33 mouse cellular contexts compared by ENCODE assay signal in the genomic region with DNA sequence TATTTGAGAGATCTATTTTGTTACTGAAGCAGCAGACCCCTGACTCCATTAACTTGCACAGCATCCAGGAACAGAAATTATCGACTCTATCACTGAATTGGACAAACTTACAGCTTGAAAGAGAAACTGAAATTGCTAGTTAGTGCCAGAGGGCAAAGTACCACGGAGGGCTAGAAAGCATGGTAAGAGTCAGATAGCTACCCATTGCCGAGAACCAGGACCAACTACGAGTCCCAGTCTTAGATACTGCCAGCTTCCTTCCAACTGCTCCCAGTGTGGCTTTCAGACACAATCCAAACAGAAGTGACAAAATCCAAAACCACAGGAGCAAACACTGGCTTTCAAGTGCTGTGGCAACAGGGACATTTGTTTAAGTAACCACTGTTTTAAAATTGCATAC.
DNase-seq lines count a peak whose midpoint lies in the region; ATAC-seq and TF ChIP-seq lines count a peak whose summit lies in the region.
"Had no signal": no experiment of that assay in that cellular context is flagged by ENCODE, and none has a peak within 500 bp of the region (broad histone marks: within the 10 kb centered on the region; RNA-seq: fewer than 3 reads in every experiment).

No protein-coding gene starts in this region.

- H3K4me3 ChIP-seq in lung, embryonic 14.5 days (ENCODE audit: low read depth, low read length) = no peak overlapping the region
- no peak overlapping the region for H3K4me3 ChIP-seq in lung, adult 2 months (replicated peaks; ENCODE audit: extremely low read depth, low read depth, low read length)
- no peak overlapping the region for H3K4me3 ChIP-seq in intestine, postnatal 0 days (ENCODE audit: low read depth, low read length)
- no peak overlapping the region for H3K4me3 ChIP-seq in stomach, postnatal 0 days (ENCODE audit: low read depth, low read length)
- H3K4me3 ChIP-seq in midbrain, embryonic 16.5 days (ENCODE audit: low read depth, low read length) = no peak overlapping the region
- H3K4me3 ChIP-seq: embryonic facial prominence, embryonic 10.5 days; embryonic facial prominence, embryonic 15.5 days; forebrain, embryonic 12.5 days; heart, embryonic 10.5 days; heart, embryonic 15.5 days; hindbrain, embryonic 12.5 days; kidney, embryonic 15.5 days; layer of hippocampus, adult 2 months; limb, embryonic 10.5 days; limb, embryonic 15.5 days; megakaryocyte, embryonic 14.5 days; midbrain, embryonic 12.5 days; neural tube, embryonic 13.5 days had no signal

- no peak overlapping the region for H3K4me2 ChIP-seq in lung, embryonic 14.5 days
- peak overlapping the region; percentile 38 for H3K4me2 ChIP-seq in intestine, postnatal 0 days (replicated peaks; ENCODE audit: low read depth)
- peak overlapping the region; percentile 41 for H3K4me2 ChIP-seq in stomach, postnatal 0 days (replicated peaks; ENCODE audit: low read depth)
- no peak overlapping the region for H3K4me2 ChIP-seq in midbrain, embryonic 16.5 days (ENCODE audit: low read length)
- H3K4me2 ChIP-seq: embryonic facial prominence, embryonic 15.5 days; forebrain, embryonic 12.5 days; heart, embryonic 15.5 days; hindbrain, embryonic 12.5 days; kidney, embryonic 15.5 days; limb, embryonic 15.5 days; midbrain, embryonic 12.5 days; neural tube, embryonic 13.5 days had no signal

- no peaks in the 10 kb centered on the region; the same call in 1 of the 2 replicates for H3K36me3 ChIP-seq in lung, embryonic 14.5 days (ENCODE audit: insufficient read depth)
- H3K36me3 ChIP-seq in intestine, postnatal 0 days (ENCODE audit: control insufficient read depth, insufficient read depth) = no peaks in the 10 kb centered on the region
- H3K36me3 ChIP-seq in stomach, postnatal 0 days (ENCODE audit: control insufficient read depth, insufficient read depth, low read length) = no peaks in the 10 kb centered on the region
- no peaks in the 10 kb centered on the region for H3K36me3 ChIP-seq in midbrain, embryonic 16.5 days (ENCODE audit: control insufficient read depth, insufficient read depth, low read length)
- H3K36me3 ChIP-seq: embryonic facial prominence, embryonic 15.5 days; limb, embryonic 15.5 days; midbrain, embryonic 12.5 days; neural tube, embryonic 13.5 days had no signal

- intact Hi-C loops in heart, postnatal 14 days (cut with DNase I) = no loop called here

- no peak for TF ChIP-seq POLR2A in lung, adult 2 months (IDR thresholded peaks at IDR 0.05; ENCODE audit: borderline replicate concordance, extremely low read depth, low read depth, low read length)

- no peak for TF ChIP-seq CTCF in lung, embryonic 14.5 days (IDR thresholded peaks at IDR 0.05; ENCODE audit: low read depth)
- TF ChIP-seq CTCF in lung, adult 2 months (IDR thresholded peaks at IDR 0.05; ENCODE audit: insufficient read depth, low read length) = no peak
- TF ChIP-seq CTCF in intestine, postnatal 0 days (IDR thresholded peaks at IDR 0.05; ENCODE audit: low read depth) = no peak
- no peak for TF ChIP-seq CTCF in stomach, postnatal 0 days (IDR thresholded peaks at IDR 0.05; ENCODE audit: low read depth)

- H3K9me3 ChIP-seq in lung, embryonic 14.5 days (ENCODE audit: low read depth, low read length) = no peaks in the 10 kb centered on the region
- no peaks in the 10 kb centered on the region for H3K9me3 ChIP-seq in intestine, postnatal 0 days (ENCODE audit: control insufficient read depth)
- H3K9me3 ChIP-seq in stomach, postnatal 0 days (ENCODE audit: control insufficient read depth, low read length) = no peaks in the 10 kb centered on the region
- no peaks in the 10 kb centered on the region for H3K9me3 ChIP-seq in midbrain, embryonic 16.5 days (replicated peaks; ENCODE audit: control insufficient read depth, low read length, poor library complexity, severe bottlenecking)
- H3K9me3 ChIP-seq: embryonic facial prominence, embryonic 10.5 days; embryonic facial prominence, embryonic 15.5 days; forebrain, embryonic 12.5 days; heart, embryonic 10.5 days; heart, embryonic 15.5 days; hindbrain, embryonic 12.5 days; kidney, embryonic 15.5 days; limb, embryonic 10.5 days; limb, embryonic 15.5 days; midbrain, embryonic 12.5 days; neural tube, embryonic 13.5 days had no signal

- peak; percentile 45; the same call in 1 of the 2 replicates for ATAC-seq in lung, embryonic 14.5 days (ENCODE audit: insufficient read depth)
- ATAC-seq in intestine, postnatal 0 days = peak; percentile 75; the same call in 1 of the 2 replicates
- ATAC-seq in stomach, postnatal 0 days (ENCODE audit: low FRiP score, low TSS enrichment) = peak; percentile 73
- no peak for ATAC-seq in midbrain, embryonic 16.5 days
- ATAC-seq: activated CD4-positive, CD25-positive, alpha-beta regulatory T cell, adult 4 months; hindbrain, postnatal 0 days had no signal

- DNase-seq in heart, adult 11 months = peak; percentile 43
- no peak for DNase-seq in heart, postnatal 14 days
- no peak for DNase-seq in lung, embryonic 14.5 days
- DNase-seq in lung, adult 2 months = no peak
- no peak for DNase-seq in stomach, postnatal 0 days (ENCODE audit: low spot score)
- DNase-seq: cerebellum, adult 2 months; cerebellum, postnatal 14 days; forebrain, postnatal 0 days; heart, postnatal 36 days; kidney, adult 18-20 months; kidney, postnatal 25 days; layer of hippocampus, postnatal 36 days; lung, postnatal 14 days; right cerebral cortex, postnatal 4 days; thymus, postnatal 14 days had no signal

- no peaks in the 10 kb centered on the region for H3K4me1 ChIP-seq in lung, embryonic 14.5 days (ENCODE audit: insufficient read depth)
- H3K4me1 ChIP-seq in lung, adult 2 months (ENCODE audit: control insufficient read depth, insufficient read depth, low read length) = peaks cover 3% of the 10 kb centered on the region; the same call in 1 of the 2 replicates
- H3K4me1 ChIP-seq in intestine, postnatal 0 days (replicated peaks; ENCODE audit: control insufficient read depth, insufficient read depth, low read length) = no peaks in the 10 kb centered on the region
- H3K4me1 ChIP-seq in stomach, postnatal 0 days (replicated peaks; ENCODE audit: control insufficient read depth, insufficient read depth) = no peaks in the 10 kb centered on the region
- 0 out of 2 replicates have a peak, but pooled peaks cover 2% of the 10 kb centered on the region for H3K4me1 ChIP-seq in midbrain, embryonic 16.5 days (ENCODE audit: control insufficient read depth, insufficient read depth, low read length)
- H3K4me1 ChIP-seq: limb, embryonic 15.5 days; megakaryocyte, embryonic 14.5 days had no signal

- 72% methylated on average over 4 of the region's 4 CpGs for WGBS in lung, embryonic 14.5 days
- WGBS in lung, adult 2 months = 45% methylated on average over 4 of the region's 4 CpGs
- 49% methylated on average over 4 of the region's 4 CpGs for WGBS in intestine, postnatal 0 days
- WGBS in stomach, postnatal 0 days = 52% methylated on average over 4 of the region's 4 CpGs
- WGBS in midbrain, embryonic 16.5 days = 80% methylated on average over 4 of the region's 4 CpGs

- no peak for TF ChIP-seq EP300 in stomach, postnatal 0 days (optimal IDR thresholded peaks at IDR 0.05)

- no peaks in the 10 kb centered on the region for H3K27me3 ChIP-seq in lung, embryonic 14.5 days (ENCODE audit: insufficient read depth, low read length)
- no peaks in the 10 kb centered on the region for H3K27me3 ChIP-seq in intestine, postnatal 0 days (replicated peaks; ENCODE audit: control insufficient read depth, insufficient read depth, low read length)
- no peaks in the 10 kb centered on the region for H3K27me3 ChIP-seq in stomach, postnatal 0 days (ENCODE audit: control insufficient read depth, insufficient read depth, low read length)
- H3K27me3 ChIP-seq in midbrain, embryonic 16.5 days (ENCODE audit: control insufficient read depth, insufficient read depth, low read depth, low read length) = no peaks in the 10 kb centered on the region
- H3K27me3 ChIP-seq: CH12.LX; embryonic facial prominence, embryonic 15.5 days; forebrain, embryonic 12.5 days; heart, embryonic 15.5 days; hindbrain, embryonic 12.5 days; kidney, embryonic 15.5 days; limb, embryonic 15.5 days; megakaryocyte, embryonic 14.5 days; midbrain, embryonic 12.5 days; neural tube, embryonic 13.5 days had no signal

- H3K27ac ChIP-seq in lung, embryonic 14.5 days (ENCODE audit: low read depth) = no peak overlapping the region
- H3K27ac ChIP-seq in intestine, postnatal 0 days (ENCODE audit: low read depth, low read length) = no peak overlapping the region
- peak overlapping the region; percentile 69 for H3K27ac ChIP-seq in stomach, postnatal 0 days (replicated peaks)
- H3K27ac ChIP-seq in midbrain, embryonic 16.5 days (ENCODE audit: low read length) = no peak overlapping the region
- H3K27ac ChIP-seq: embryonic facial prominence, embryonic 10.5 days; embryonic facial prominence, embryonic 15.5 days; forebrain, embryonic 12.5 days; heart, embryonic 10.5 days; heart, embryonic 15.5 days; hindbrain, embryonic 12.5 days; hindbrain, postnatal 0 days; kidney, embryonic 15.5 days; layer of hippocampus, adult 2 months; limb, embryonic 10.5 days; limb, embryonic 15.5 days; midbrain, embryonic 12.5 days; neural tube, embryonic 13.5 days had no signal

- H3K9ac ChIP-seq in lung, embryonic 14.5 days = no peak overlapping the region
- no peak overlapping the region for H3K9ac ChIP-seq in intestine, postnatal 0 days (ENCODE audit: low read depth, low read length)
- no peak overlapping the region for H3K9ac ChIP-seq in stomach, postnatal 0 days (ENCODE audit: low read length)
- H3K9ac ChIP-seq in midbrain, embryonic 16.5 days (ENCODE audit: low read depth, low read length) = no peak overlapping the region
- H3K9ac ChIP-seq: embryonic facial prominence, embryonic 15.5 days; forebrain, embryonic 12.5 days; forebrain, postnatal 0 days; heart, embryonic 15.5 days; hindbrain, embryonic 12.5 days; kidney, embryonic 15.5 days; limb, embryonic 15.5 days; midbrain, embryonic 12.5 days; neural tube, embryonic 13.5 days had no signal

Comparison
In these comparisons a context has a peak if more than half of its experiments do, and no peak if none do; other contexts are left out.
1. H3K4me2 ChIP-seq: peak in intestine, postnatal 0 days (single experiment) and stomach, postnatal 0 days (single experiment); none in lung, embryonic 14.5 days (single experiment) and midbrain, embryonic 16.5 days (single experiment).